Mouse (Mus musculus) A20 (cell line): ENCODE measurements around the gene Cyb561.

Source experiments
- DNase-seq: peaks from one replicate; pipeline ENCODE4 v3.0.0-alpha.2; 2011; ENCODE audit warnings: low read depth, low spot score

The Cyb561 gene

GRCm38 (mm10) chr11:105952111-105952510 lies 1.0 kb downstream of the Cyb561 start:
- DNase-seq = no peak

DNA sequence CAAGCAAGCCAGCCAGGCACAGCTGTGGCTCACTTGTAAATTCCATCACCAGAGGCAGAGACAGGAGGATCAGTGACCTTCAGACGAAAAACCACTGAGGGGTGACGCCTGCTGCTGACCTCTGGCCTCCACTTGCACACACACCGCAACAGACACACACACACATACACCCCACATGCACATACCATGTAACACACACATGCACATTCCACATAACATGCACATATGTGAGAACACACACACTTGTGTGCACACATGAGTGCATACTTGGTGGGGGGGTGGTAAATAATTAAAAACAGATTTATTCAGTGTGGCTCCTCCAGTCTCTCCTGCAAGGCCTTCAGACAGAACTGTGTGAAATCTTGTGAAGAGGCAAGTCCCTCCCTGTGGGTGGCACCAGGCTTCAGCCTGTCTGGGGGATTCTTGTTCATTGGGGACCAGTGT lies 1.5 kb downstream of the Cyb561 start:
- no peak for DNase-seq

DNA sequence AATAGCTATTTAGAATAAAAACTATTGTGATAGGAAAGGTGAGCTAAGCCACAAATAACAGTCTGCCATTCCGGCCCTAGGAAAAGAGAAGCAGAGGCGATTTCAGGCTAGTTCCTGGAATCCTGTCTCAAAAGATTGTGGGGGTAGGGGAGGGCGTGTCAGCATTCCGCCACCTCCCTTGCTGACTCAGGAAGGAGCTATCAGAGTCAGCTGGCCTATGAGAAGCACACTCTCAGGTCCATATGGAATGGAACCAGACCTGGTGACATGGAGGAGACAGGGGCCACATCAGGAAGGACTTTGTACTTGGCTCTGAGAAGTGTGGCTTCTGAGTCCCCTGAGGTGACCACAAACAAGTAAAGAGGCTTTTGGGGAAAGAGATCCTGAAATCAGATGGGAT lies 2.6 kb downstream of the Cyb561 start:
- no peak for DNase-seq

- DNase-seq = no peak
Observed at GRCm38 (mm10) chr11:105948255-105948654, 4.9 kb downstream of the Cyb561 start.

- DNase-seq = no peak
Observed at GRCm38 (mm10) chr11:105946694-105947154, 6.4 kb downstream of the Cyb561 start.

DNA sequence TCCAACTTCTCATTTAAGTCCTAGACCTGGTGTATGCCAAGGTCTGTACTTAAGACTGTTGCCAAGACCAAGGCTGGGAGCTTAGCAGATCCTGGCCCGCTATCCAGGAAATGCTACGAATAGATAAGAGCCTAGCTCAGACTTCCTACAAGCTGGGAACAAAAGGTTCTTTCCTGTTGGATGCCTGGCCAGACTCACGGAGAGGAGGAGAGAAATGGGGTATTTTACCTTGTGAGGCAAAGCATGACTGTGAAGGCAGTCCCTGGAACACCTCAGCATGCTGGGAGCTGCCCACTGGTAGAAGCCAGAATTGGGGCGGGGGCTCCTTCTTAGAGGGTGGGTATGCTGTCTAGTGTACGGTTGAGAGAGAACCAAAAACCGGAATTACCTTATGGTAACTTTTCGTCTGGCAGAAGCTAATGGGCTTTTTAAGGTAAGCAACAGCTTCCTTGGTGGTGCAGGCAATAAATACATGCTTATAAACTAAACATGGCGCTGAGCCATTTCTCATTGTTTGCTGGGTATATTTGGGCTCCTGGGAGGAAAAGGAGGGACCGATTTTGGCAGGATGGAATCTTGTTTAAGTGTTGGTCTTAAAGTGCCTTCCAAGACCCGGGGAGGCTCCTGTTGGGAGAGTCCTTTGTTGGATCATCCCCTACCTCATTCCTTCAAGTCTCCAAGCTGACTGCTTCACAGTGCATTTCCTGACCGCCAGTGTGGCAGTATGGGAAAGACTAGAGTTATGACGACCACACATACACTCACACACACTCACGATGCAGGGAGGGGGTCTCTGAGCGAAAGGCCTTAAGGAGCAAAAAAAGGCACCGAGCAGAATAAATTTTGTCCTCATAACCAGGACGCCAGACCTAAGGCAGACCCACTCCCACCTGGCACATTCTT lies 8.1 kb downstream of the Cyb561 start:
- no peak for DNase-seq

GRCm38 (mm10) chr11:105944126-105944621 lies 9.0 kb downstream of the Cyb561 start:
- DNase-seq = peak; percentile 81

- peak; percentile 11 for DNase-seq
Observed at GRCm38 (mm10) chr11:105943133-105944102, 9.7 kb downstream of the Cyb561 start.

DNA sequence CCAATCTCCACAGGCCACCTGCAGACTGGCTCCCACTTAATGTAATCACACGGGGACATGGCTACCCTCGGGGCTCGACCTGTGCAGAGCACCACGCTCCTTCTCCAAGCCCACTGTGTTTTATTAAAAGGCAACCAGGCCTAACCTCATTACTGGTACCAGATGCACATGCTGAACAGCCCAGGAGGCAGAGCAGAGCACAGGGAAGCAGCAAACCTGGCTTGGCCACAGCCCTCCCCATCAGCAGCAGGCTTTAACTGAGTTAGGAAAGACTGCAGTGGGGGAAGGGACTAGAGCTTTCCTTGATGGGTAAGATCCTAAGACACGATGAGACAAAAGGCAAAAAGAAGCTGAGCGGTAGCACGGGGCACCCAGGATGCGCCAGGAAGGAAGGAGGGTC lies 11.2 kb downstream of the Cyb561 start:
- DNase-seq = no peak

DNA sequence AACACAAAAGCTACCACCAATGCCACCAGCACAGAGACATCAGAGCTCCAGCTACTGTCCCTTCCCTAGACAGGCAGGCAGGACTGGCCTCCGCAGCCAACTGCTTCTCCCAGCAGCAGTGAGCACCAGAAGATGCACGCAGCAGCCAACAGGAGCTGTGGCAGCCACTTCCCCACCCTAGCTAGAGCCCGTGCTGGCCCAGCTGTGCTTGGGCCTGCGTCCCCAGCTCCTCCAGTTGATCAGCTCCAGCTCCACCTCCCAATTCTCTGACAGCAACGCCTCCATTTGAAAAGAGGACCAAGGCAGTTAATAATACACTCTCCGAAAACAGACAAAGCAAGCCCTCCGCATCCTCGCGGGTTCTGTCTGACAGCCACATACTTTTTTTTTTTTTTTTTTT lies 14.4 kb downstream of the Cyb561 start:
- no peak for DNase-seq

DNA sequence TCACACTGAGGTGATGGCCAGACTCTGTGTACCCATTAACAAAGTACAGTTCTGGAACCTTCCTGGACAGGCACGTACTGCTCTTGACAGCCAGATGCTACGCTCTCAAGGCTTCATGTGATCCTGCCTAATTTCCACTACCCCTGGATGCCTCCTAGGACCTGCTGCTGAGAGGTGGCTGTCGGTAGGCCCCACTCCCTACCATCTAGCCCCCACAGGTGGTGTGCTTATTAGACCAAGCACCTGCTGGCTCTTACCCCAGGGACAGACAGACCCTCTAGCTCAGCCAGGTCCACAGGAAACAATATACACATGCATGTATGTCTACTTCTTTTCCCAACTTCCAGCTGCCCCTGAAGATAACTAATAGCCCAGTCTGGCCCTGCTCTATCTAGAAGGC lies 16.2 kb downstream of the Cyb561 start:
- DNase-seq = no peak

DNA sequence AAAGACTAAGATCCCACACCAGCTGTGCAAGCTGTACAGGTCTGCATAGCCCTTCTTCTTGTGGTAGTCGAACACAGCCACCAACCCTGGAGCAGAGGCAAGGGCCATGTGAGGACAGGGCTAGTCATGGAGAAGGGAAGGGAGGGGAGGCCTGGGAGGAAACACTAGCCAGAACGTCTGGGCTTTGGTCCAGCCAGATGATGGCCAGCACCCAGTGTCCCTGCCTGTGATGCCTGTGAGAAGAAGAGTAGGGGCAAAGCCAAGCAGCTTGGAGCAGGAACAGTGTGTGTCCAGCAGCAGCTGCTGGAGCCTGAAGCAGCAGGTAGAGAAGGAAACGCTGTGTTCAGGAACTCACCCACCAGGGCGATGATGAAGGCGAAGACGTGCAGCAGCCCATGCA lies 16.9 kb downstream of the Cyb561 start:
- DNase-seq = no peak

GRCm38 (mm10) chr11:105935496-105935895 lies 17.6 kb downstream of the Cyb561 start:
- no peak for DNase-seq

- no peak for DNase-seq
Observed at GRCm38 (mm10) chr11:105934816-105935215, 18.3 kb downstream of the Cyb561 start.

- no peak for DNase-seq
Observed at GRCm38 (mm10) chr11:105934303-105934711, 18.8 kb downstream of the Cyb561 start.

GRCm38 (mm10) chr11:105933746-105934145 lies 19.4 kb downstream of the Cyb561 start:
- no peak for DNase-seq

DNA sequence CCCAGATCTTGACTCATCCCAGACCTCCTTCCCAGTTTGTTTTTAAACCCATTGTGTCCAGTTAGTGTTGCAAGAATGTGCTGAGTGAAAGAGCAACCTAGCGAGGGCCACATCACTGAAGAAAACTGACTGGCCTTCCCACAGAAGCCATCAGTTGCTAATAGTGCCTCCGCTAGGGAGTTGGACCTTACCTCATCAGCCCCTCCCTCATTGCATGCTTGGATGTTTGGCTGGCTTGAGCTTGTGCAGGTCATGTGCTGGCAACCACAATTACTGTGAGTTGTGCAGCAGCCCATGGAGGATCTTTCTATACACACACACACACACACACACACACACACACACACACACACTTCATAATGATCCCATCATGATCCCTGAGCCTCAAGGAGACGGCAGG lies 21.8 kb downstream of the Cyb561 start:
- no peak for DNase-seq

DNA sequence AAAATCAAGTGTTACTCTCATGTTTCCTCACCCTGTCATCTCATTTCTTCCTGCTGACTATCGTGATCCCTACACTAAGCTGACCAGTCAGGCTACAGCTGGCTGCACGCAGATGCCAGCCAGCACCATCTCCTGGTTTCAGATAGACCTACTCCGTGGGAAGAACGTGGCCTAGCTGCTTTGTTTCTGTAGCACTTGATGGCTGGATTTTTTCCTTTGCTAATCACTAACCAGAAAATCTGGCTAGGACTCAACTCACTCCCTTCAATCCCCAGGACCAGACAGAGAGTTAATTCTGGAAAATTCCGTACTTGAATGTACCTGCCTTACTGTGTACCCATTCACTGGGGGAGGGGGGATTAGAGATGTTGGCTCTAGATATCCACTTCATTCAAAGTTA lies 25.0 kb downstream of the Cyb561 start:
- no peak for DNase-seq

DNA sequence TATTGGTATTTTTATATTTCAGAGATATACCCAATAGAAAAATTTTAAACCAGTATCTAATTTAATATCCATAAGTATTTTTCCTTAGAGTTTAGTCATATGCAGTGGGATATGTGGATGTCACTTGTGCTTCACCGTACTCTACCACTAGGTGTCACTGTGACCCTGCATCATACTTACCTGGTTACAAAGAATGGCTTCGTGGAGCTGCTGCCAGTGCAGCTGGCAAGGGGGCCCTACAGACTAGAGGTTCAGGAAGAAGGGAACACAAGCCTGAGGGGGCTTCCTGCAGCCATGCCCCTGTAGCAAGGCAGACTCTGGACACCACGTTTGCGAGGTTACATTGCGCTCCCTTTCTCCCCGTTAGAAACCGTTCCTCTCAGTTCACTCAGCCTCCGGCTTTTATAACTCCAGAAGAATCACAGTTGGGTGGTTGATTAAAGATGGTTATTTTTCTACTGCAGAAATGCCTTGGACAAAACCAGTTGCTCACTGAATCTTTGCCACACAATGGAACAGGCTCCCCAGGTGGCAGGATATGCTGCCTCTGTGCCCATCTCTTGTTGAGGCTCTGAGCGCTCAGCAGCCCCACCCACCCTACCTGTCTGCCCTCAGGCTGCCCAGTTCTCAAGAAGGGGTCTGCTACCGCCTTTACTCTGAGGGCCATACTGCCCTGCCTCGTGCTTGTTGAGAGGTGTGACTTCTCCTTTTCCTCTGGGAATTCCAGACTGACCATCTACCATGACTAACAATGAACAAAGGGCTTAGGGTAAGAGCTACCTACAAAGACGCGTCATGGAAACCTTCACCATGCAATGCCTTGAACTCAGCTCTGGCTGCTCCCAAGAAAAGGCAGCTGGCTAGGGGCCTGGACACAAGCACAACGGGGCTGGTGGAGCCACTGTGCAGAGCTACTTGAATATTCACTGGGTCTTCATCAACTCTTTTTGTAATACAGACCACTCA lies 25.8 kb downstream of the Cyb561 start:
- DNase-seq = peak; percentile 69

GRCm38 (mm10) chr11:105922769-105923663 lies 30.1 kb downstream of the Cyb561 start:
- DNase-seq = no peak
